Mouse (Mus musculus): ENCODE data around the gene Ptpn11. TPM values are rescaled to one million over a fixed set of nuclear protein-coding genes. Genes with fewer than 3 reads are reported as not detected.

Ptpn11 gene
- polyA plus RNA-seq, 1 experiment from 2014 or later, result 20.9 TPM

GRCm38 (mm10) chr5:121122036-121122435 lies 69.2 kb downstream of the Ptpn11 start:
- Histone ChIP-seq H3K4me1 (peaks cover 9% of the 10 kb centered on the region; the same call in 1 of the 2 replicates), H3K27me3 (no peaks in the 10 kb centered on the region), H3K9me3 (replicated peaks) (no peaks in the 10 kb centered on the region), H3K9ac (no peak overlapping the region), H3K4me2 (no peak overlapping the region), H3K4me3 (replicated peaks) (no peak overlapping the region), H3K36me3 (no peaks in the 10 kb centered on the region), H3K27ac (no peak overlapping the region)
- 93% methylated on average over 3 of the region's 3 CpGs for WGBS
- no peak for ATAC-seq (replicated peaks; ENCODE audit: low FRiP score)

GRCm38 (mm10) chr5:121119331-121120034 lies 71.7 kb downstream of the Ptpn11 start:
- Histone ChIP-seq H3K27me3 (no peaks in the 10 kb centered on the region), H3K4me1 (peaks cover 9% of the 10 kb centered on the region; the same call in 1 of the 2 replicates), H3K9ac (no peak overlapping the region), H3K36me3 (no peaks in the 10 kb centered on the region), H3K4me2 (no peak overlapping the region), H3K27ac (no peak overlapping the region), H3K4me3 (replicated peaks) (no peak overlapping the region), H3K9me3 (replicated peaks) (no peaks in the 10 kb centered on the region)
- ATAC-seq (replicated peaks; ENCODE audit: low FRiP score), result no peak
- WGBS, result 81% methylated on average over 13 of the region's 13 CpGs

GRCm38 (mm10) chr5:121118345-121118744 lies 72.9 kb downstream of the Ptpn11 start:
- Histone ChIP-seq H3K27me3 (no peaks in the 10 kb centered on the region), H3K27ac (peak overlapping the region; percentile 67), H3K4me2 (no peak overlapping the region), H3K9ac (no peak overlapping the region), H3K4me3 (replicated peaks) (no peak overlapping the region), H3K4me1 (peaks cover 9% of the 10 kb centered on the region; the same call in 1 of the 2 replicates), H3K9me3 (replicated peaks) (no peaks in the 10 kb centered on the region), H3K36me3 (no peaks in the 10 kb centered on the region)
- WGBS, result 23% methylated on average over 4 of the region's 4 CpGs
- ATAC-seq (replicated peaks; ENCODE audit: low FRiP score), result 0 out of 2 replicates have a peak, but pooled peaks have one; percentile 49

- ATAC-seq (replicated peaks; ENCODE audit: low FRiP score), result no peak
- Histone ChIP-seq H3K9ac (no peak overlapping the region), H3K9me3 (replicated peaks) (no peaks in the 10 kb centered on the region), H3K4me3 (replicated peaks) (no peak overlapping the region), H3K4me1 (peaks cover 13% of the 10 kb centered on the region; the same call in 1 of the 2 replicates), H3K27me3 (no peaks in the 10 kb centered on the region), H3K36me3 (no peaks in the 10 kb centered on the region), H3K27ac (no peak overlapping the region), H3K4me2 (no peak overlapping the region)
- 51% methylated on average over 3 of the region's 3 CpGs for WGBS
Measured at GRCm38 (mm10) chr5:121116941-121117340, 74.3 kb downstream of the Ptpn11 start.

- no peak for ATAC-seq (replicated peaks; ENCODE audit: low FRiP score)
- H3K36me3 ChIP-seq, result no peaks in the 10 kb centered on the region
- H3K27ac ChIP-seq, result no peak overlapping the region
- peaks cover 13% of the 10 kb centered on the region; the same call in 1 of the 2 replicates for H3K4me1 ChIP-seq
- no peak overlapping the region for H3K4me2 ChIP-seq
- WGBS, result 76% methylated on average over 8 of the region's 8 CpGs
- no peak overlapping the region for H3K9ac ChIP-seq
- no peaks in the 10 kb centered on the region for H3K9me3 ChIP-seq (replicated peaks)
- H3K27me3 ChIP-seq, result no peaks in the 10 kb centered on the region
- no peak overlapping the region for H3K4me3 ChIP-seq (replicated peaks)
Measured at GRCm38 (mm10) chr5:121115391-121116157, 75.6 kb downstream of the Ptpn11 start.

- Histone ChIP-seq H3K36me3 (no peaks in the 10 kb centered on the region), H3K27me3 (no peaks in the 10 kb centered on the region), H3K4me2 (no peak overlapping the region), H3K9me3 (replicated peaks) (no peaks in the 10 kb centered on the region), H3K27ac (no peak overlapping the region), H3K9ac (no peak overlapping the region), H3K4me3 (replicated peaks) (no peak overlapping the region), H3K4me1 (peaks cover 13% of the 10 kb centered on the region; the same call in 1 of the 2 replicates)
- no peak for ATAC-seq (replicated peaks; ENCODE audit: low FRiP score)
- 78% methylated on average over 14 of the region's 14 CpGs for WGBS
Measured at GRCm38 (mm10) chr5:121114151-121114550, 77.0 kb downstream of the Ptpn11 start.

GRCm38 (mm10) chr5:121112390-121112789 lies 78.8 kb downstream of the Ptpn11 start:
- ATAC-seq (replicated peaks; ENCODE audit: low FRiP score), result no peak
- no peaks in the 10 kb centered on the region for H3K9me3 ChIP-seq (replicated peaks)
- no peak overlapping the region for H3K4me3 ChIP-seq (replicated peaks)
- H3K4me1 ChIP-seq, result 0 out of 2 replicates have a peak, but pooled peaks cover 4% of the 10 kb centered on the region
- H3K36me3 ChIP-seq, result no peaks in the 10 kb centered on the region
- 54% methylated on average over 5 of the region's 5 CpGs for WGBS
- no peak overlapping the region for H3K27ac ChIP-seq
- H3K27me3 ChIP-seq, result no peaks in the 10 kb centered on the region
- no peak overlapping the region for H3K4me2 ChIP-seq
- no peak overlapping the region for H3K9ac ChIP-seq

- no peak overlapping the region for H3K9ac ChIP-seq
- 0 out of 2 replicates have a peak, but pooled peaks cover 4% of the 10 kb centered on the region for H3K4me1 ChIP-seq
- 81% methylated on average over 18 of the region's 18 CpGs for WGBS
- ATAC-seq (replicated peaks; ENCODE audit: low FRiP score), result no peak
- no peak overlapping the region for H3K4me3 ChIP-seq (replicated peaks)
- no peaks in the 10 kb centered on the region for H3K9me3 ChIP-seq (replicated peaks)
- no peaks in the 10 kb centered on the region for H3K36me3 ChIP-seq
- no peak overlapping the region for H3K4me2 ChIP-seq
- no peaks in the 10 kb centered on the region for H3K27me3 ChIP-seq
- no peak overlapping the region for H3K27ac ChIP-seq
Measured at GRCm38 (mm10) chr5:121111106-121111915, 79.9 kb downstream of the Ptpn11 start.

- Histone ChIP-seq H3K4me3 (replicated peaks) (no peak overlapping the region), H3K9ac (no peak overlapping the region), H3K27me3 (no peaks in the 10 kb centered on the region), H3K4me2 (no peak overlapping the region), H3K9me3 (replicated peaks) (no peaks in the 10 kb centered on the region), H3K4me1 (0 out of 2 replicates have a peak, but pooled peaks cover 4% of the 10 kb centered on the region), H3K27ac (no peak overlapping the region), H3K36me3 (no peaks in the 10 kb centered on the region)
- 84% methylated on average over 7 of the region's 7 CpGs for WGBS
- ATAC-seq (replicated peaks; ENCODE audit: low FRiP score), result no peak
Measured at GRCm38 (mm10) chr5:121109185-121109584, 82.0 kb downstream of the Ptpn11 start.

GRCm38 (mm10) chr5:121106913-121107312 lies 84.3 kb downstream of the Ptpn11 start:
- 80% methylated on average over 3 of the region's 3 CpGs for WGBS
- H3K4me3 ChIP-seq (replicated peaks), result no peak overlapping the region
- H3K4me1 ChIP-seq, result no peaks in the 10 kb centered on the region
- H3K27me3 ChIP-seq, result no peaks in the 10 kb centered on the region
- ATAC-seq (replicated peaks; ENCODE audit: low FRiP score), result no peak
- H3K9me3 ChIP-seq (replicated peaks), result no peaks in the 10 kb centered on the region
- no peak overlapping the region for H3K27ac ChIP-seq
- H3K4me2 ChIP-seq, result no peak overlapping the region
- no peak overlapping the region for H3K9ac ChIP-seq
- no peaks in the 10 kb centered on the region for H3K36me3 ChIP-seq

GRCm38 (mm10) chr5:121100886-121101580 lies 90.2 kb downstream of the Ptpn11 start:
- ATAC-seq (replicated peaks; ENCODE audit: low FRiP score), result no peak
- no peaks in the 10 kb centered on the region for H3K27me3 ChIP-seq
- H3K9me3 ChIP-seq (replicated peaks), result no peaks in the 10 kb centered on the region
- H3K4me2 ChIP-seq, result no peak overlapping the region
- H3K4me1 ChIP-seq, result no peaks in the 10 kb centered on the region
- no peaks in the 10 kb centered on the region for H3K36me3 ChIP-seq
- no peak overlapping the region for H3K27ac ChIP-seq
- no peak overlapping the region for H3K9ac ChIP-seq
- 82% methylated on average over 9 of the region's 9 CpGs for WGBS
- H3K4me3 ChIP-seq (replicated peaks), result no peak overlapping the region

Measured in kidney, embryonic 15.5 days (tissue).